Mouse (Mus musculus) limb, embryonic 12.5 days (tissue): ENCODE measurements around the gene Selp. TPM values are rescaled to one million over a fixed set of nuclear protein-coding genes. Genes with fewer than 3 reads are reported as not detected.

Experiments used
- ATAC-seq: fragments of 200-750 bp; cut with Nextera tagmentation; 2 replicates; pipeline ENCODE4 v1.8.0; 2017; ENCODE audit warnings: low read depth, moderate TSS enrichment; ENCODE audit not compliant: insufficient number of reproducible peaks, insufficient read depth, low FRiP score, low TSS enrichment
- H3K27ac ChIP-seq: fragments of 300-500 bp; sonication (generic); 2 replicates; pipeline ENCODE4 v1.5.1; 2016; ENCODE audit warnings: mild to moderate bottlenecking, moderate library complexity
- H3K27me3 ChIP-seq: fragments of 300-500 bp; sonication (generic); 2 replicates; pipeline ENCODE4 v1.6.1; 2016; ENCODE audit warnings: mild to moderate bottlenecking, moderate library complexity
- H3K36me3 ChIP-seq: fragments of 300-500 bp; sonication (generic); 2 replicates; pipeline ENCODE4 v1.6.1; 2016; ENCODE audit warnings: mild to moderate bottlenecking, moderate library complexity
- H3K4me1 ChIP-seq: fragments of 300-500 bp; sonication (generic); replicated peaks from 2 replicates; pipeline ENCODE4 v1.6.1; 2016
- H3K4me2 ChIP-seq: fragments of 300-500 bp; sonication (generic); 2 replicates; pipeline ENCODE4 v1.6.1; 2016; ENCODE audit warnings: mild to moderate bottlenecking, moderate library complexity
- H3K4me3 ChIP-seq: fragments of 300-500 bp; sonication (generic); replicated peaks from 2 replicates; pipeline ENCODE4 v1.5.1; 2016; ENCODE audit warnings: mild to moderate bottlenecking
- H3K9ac ChIP-seq: fragments of 300-500 bp; sonication (generic); replicated peaks from 2 replicates; pipeline ENCODE4 v1.6.1; 2016; ENCODE audit warnings: mild to moderate bottlenecking, moderate library complexity
- H3K9me3 ChIP-seq: fragments of 300-500 bp; sonication (generic); 2 replicates; pipeline ENCODE4 v1.6.1; 2016; ENCODE audit warnings: mild to moderate bottlenecking, moderate library complexity
- WGBS: fragments of 180-500 bp; shearing (Covaris S2); methylation state at CpG from one replicate; pipeline ENCODE4 v1.1.7; 2016; 5-methylcytosine and 5-hydroxymethylcytosine counted together
- polyA plus RNA-seq: library from polyadenylated mRNA; unstranded; fragments of >200 nt; fragmentation: Nextera tagmentation; extraction: Ambion mirVana; gene quantifications from 2 replicates; pipeline ENCODE4 v1.2.1, GENCODE M21; 2016

Selp gene
- polyA plus RNA-seq, 1 experiment from 2014 or later = not detected

- peak overlapping the region; percentile 34 for H3K4me2 ChIP-seq
- no peak for ATAC-seq
- no peak overlapping the region for H3K9ac ChIP-seq
- 0 out of 2 replicates have a peak, but pooled peaks cover 4% of the 10 kb centered on the region for H3K4me1 ChIP-seq
- H3K27me3 ChIP-seq = no peaks in the 10 kb centered on the region
- 45% methylated on average over 16 of the region's 16 CpGs for WGBS
- no peaks in the 10 kb centered on the region for H3K36me3 ChIP-seq
- peak overlapping the region; percentile 16; the same call in 1 of the 2 replicates for H3K4me3 ChIP-seq
- no peak overlapping the region for H3K27ac ChIP-seq
- H3K9me3 ChIP-seq = no peaks in the 10 kb centered on the region
Measured at GRCm38 (mm10) chr1:164184142-164184870, 69.2 kb downstream of the Selp start.

GRCm38 (mm10) chr1:164184871-164185223, 69.8 kb downstream of the Selp start:
- no peak for ATAC-seq
- Histone ChIP-seq H3K9me3 (no peaks in the 10 kb centered on the region), H3K9ac (no peak overlapping the region), H3K4me2 (no peak overlapping the region), H3K27ac (no peak overlapping the region), H3K4me1 (0 out of 2 replicates have a peak, but pooled peaks cover 4% of the 10 kb centered on the region), H3K4me3 (no peak overlapping the region), H3K36me3 (no peaks in the 10 kb centered on the region), H3K27me3 (no peaks in the 10 kb centered on the region)
- 44% methylated on average over 8 of the region's 8 CpGs for WGBS

GRCm38 (mm10) chr1:164185316-164185715, 70.3 kb downstream of the Selp start:
- Histone ChIP-seq H3K36me3 (no peaks in the 10 kb centered on the region), H3K4me3 (no peak overlapping the region), H3K27ac (no peak overlapping the region), H3K9ac (no peak overlapping the region), H3K4me2 (no peak overlapping the region), H3K4me1 (0 out of 2 replicates have a peak, but pooled peaks cover 4% of the 10 kb centered on the region), H3K27me3 (no peaks in the 10 kb centered on the region), H3K9me3 (no peaks in the 10 kb centered on the region)
- no peak for ATAC-seq
- WGBS = 70% methylated on average over 4 of the region's 4 CpGs

- Histone ChIP-seq H3K27me3 (no peaks in the 10 kb centered on the region), H3K4me3 (no peak overlapping the region), H3K4me2 (no peak overlapping the region), H3K4me1 (0 out of 2 replicates have a peak, but pooled peaks cover 4% of the 10 kb centered on the region), H3K9me3 (no peaks in the 10 kb centered on the region), H3K36me3 (no peaks in the 10 kb centered on the region), H3K27ac (no peak overlapping the region), H3K9ac (no peak overlapping the region)
- WGBS = 100% methylated on average over 1 of the region's 1 CpGs
- no peak for ATAC-seq
Measured at GRCm38 (mm10) chr1:164187002-164187560, 72.0 kb downstream of the Selp start.

GRCm38 (mm10) chr1:164199551-164199950, 84.5 kb downstream of the Selp start:
- Histone ChIP-seq H3K4me3 (no peak overlapping the region), H3K9me3 (0 out of 2 replicates have a peak, but pooled peaks cover 5% of the 10 kb centered on the region), H3K27me3 (no peaks in the 10 kb centered on the region), H3K27ac (no peak overlapping the region), H3K4me1 (no peaks in the 10 kb centered on the region), H3K36me3 (no peaks in the 10 kb centered on the region), H3K4me2 (no peak overlapping the region), H3K9ac (no peak overlapping the region)
- no peak for ATAC-seq
- 79% methylated on average over 4 of the region's 4 CpGs for WGBS

Other genes with a start within 250 kb of the Selp start
- gene Scyl3, start 186.2 kb upstream of the Selp start, polyA plus RNA-seq = 21.6 and 22.9 TPM in 2 replicates
- 34.2 and 36.0 TPM in 2 replicates for gene BC055324, start 120.5 kb upstream of the Selp start, polyA plus RNA-seq
- gene Mettl18, start 120.4 kb upstream of the Selp start, polyA plus RNA-seq = 10.7 and 11.3 TPM in 2 replicates
- 0.14 TPM in 1 of 2 replicates, not detected in the other for gene Sele, start 67.0 kb upstream of the Selp start, polyA plus RNA-seq
- 0.35 TPM in 1 of 2 replicates, not detected in the other for gene Sell, start 53.3 kb upstream of the Selp start, polyA plus RNA-seq
- gene F5, start 36.6 kb downstream of the Selp start, polyA plus RNA-seq = 0.23 and 0.38 TPM in 2 replicates
- gene Slc19a2, start 133.8 kb downstream of the Selp start, polyA plus RNA-seq = 9.7 and 10.1 TPM in 2 replicates
- 7.3 and 7.8 TPM in 2 replicates for gene Ccdc181, start 160.3 kb downstream of the Selp start, polyA plus RNA-seq
- 41.3 and 42.3 TPM in 2 replicates for gene Nme7, start 188.9 kb downstream of the Selp start, polyA plus RNA-seq
- 24.7 and 27.5 TPM in 2 replicates for gene Blzf1, start 192.2 kb downstream of the Selp start, polyA plus RNA-seq